Mouse (Mus musculus) liver, embryonic 11.5 days (tissue): ENCODE data around the gene Wnt6. TPM values are rescaled to one million over a fixed set of nuclear protein-coding genes. Genes with fewer than 3 reads are reported as not detected.
A peak's percentile ranks its signal among the peaks of the same experiment; 100 is the strongest.

Source experiments
- ATAC-seq: fragments of 200-750 bp; cut with Nextera tagmentation; replicated peaks from 2 replicates; pipeline ENCODE4 v1.8.0; 2017; ENCODE audit warnings: moderate number of reproducible peaks, mild to moderate bottlenecking, moderate TSS enrichment, moderate library complexity; ENCODE audit not compliant: low FRiP score
- DNase-seq: peaks from one replicate; pipeline ENCODE4 v3.0.0-alpha.2; 2017; ENCODE audit warnings: low spot score
- H3K27ac ChIP-seq: fragments of 300-500 bp; sonication (generic); 2 replicates; pipeline ENCODE4 v1.5.1; 2014; ENCODE audit warnings: mild to moderate bottlenecking, low read depth, low read length, control low read depth
- H3K27me3 ChIP-seq: fragments of 300-500 bp; sonication (generic); replicated peaks from 2 replicates; pipeline ENCODE4 v1.6.1; 2014; ENCODE audit warnings: low read length, mixed read lengths; ENCODE audit not compliant: control insufficient read depth, insufficient read depth
- H3K36me3 ChIP-seq: fragments of 300-500 bp; sonication (generic); 2 replicates; pipeline ENCODE4 v1.6.1; 2014; ENCODE audit warnings: mild to moderate bottlenecking, low read length, moderate library complexity, mixed read lengths; ENCODE audit not compliant: control insufficient read depth, insufficient read depth
- H3K4me1 ChIP-seq: fragments of 300-500 bp; sonication (generic); replicated peaks from 2 replicates; pipeline ENCODE4 v1.6.1; 2014; ENCODE audit warnings: low read length, mixed read lengths; ENCODE audit not compliant: control insufficient read depth, insufficient read depth
- H3K4me2 ChIP-seq: fragments of 300-500 bp; sonication (generic); 2 replicates; pipeline ENCODE4 v1.6.1; 2014; ENCODE audit warnings: mild to moderate bottlenecking, control low read depth, moderate library complexity
- H3K4me3 ChIP-seq: fragments of 300-500 bp; sonication (generic); 2 replicates; pipeline ENCODE4 v1.5.1; 2014; ENCODE audit warnings: low read depth, low read length, control low read depth
- H3K9ac ChIP-seq: fragments of 300-500 bp; sonication (generic); 2 replicates; pipeline ENCODE4 v1.6.1; 2014; ENCODE audit warnings: low read depth, low read length, control low read depth
- H3K9me3 ChIP-seq: fragments of 300-500 bp; sonication (generic); 2 replicates; pipeline ENCODE4 v1.6.1; 2016; ENCODE audit warnings: low read length, inconsistent platforms, mixed read lengths; ENCODE audit not compliant: control insufficient read depth
- WGBS: fragments of 180-500 bp; shearing (Covaris S2); extraction: QIAGEN DNeasy Blood & Tissue Kit; methylation state at CpG from one replicate; pipeline ENCODE4 v1.1.7; 2014; 5-methylcytosine and 5-hydroxymethylcytosine counted together
- polyA plus RNA-seq: library from polyadenylated mRNA; unstranded; fragments of >200 nt; fragmentation: Nextera tagmentation; extraction: Ambion mirVana; gene quantifications from 2 replicates; pipeline ENCODE4 v1.2.1, GENCODE M21; 2014

The Wnt6 gene
- polyA plus RNA-seq, 1 experiment from 2014 or later: 2.4 TPM

GRCm38 (mm10) chr1:74794487-74795144, 22.9 kb downstream of the Wnt6 start:
- Histone ChIP-seq H3K9me3 (no peaks in the 10 kb centered on the region), H3K36me3 (no peaks in the 10 kb centered on the region), H3K4me1 (peaks cover 2% of the 10 kb centered on the region; the same call in 1 of the 2 replicates), H3K4me2 (peak overlapping the region; percentile 33), H3K9ac (no peak overlapping the region), H3K4me3 (no peak overlapping the region), H3K27me3 (peaks cover 100% of the 10 kb centered on the region), H3K27ac (no peak overlapping the region)
- no peak for DNase-seq
- no peak for ATAC-seq
- 2% methylated on average over 35 of the region's 38 CpGs for WGBS

GRCm38 (mm10) chr1:74795145-74795529, 23.4 kb downstream of the Wnt6 start:
- Histone ChIP-seq H3K27me3 (peaks cover 100% of the 10 kb centered on the region), H3K4me1 (peaks cover 2% of the 10 kb centered on the region; the same call in 1 of the 2 replicates), H3K4me2 (no peak overlapping the region; the same call in 1 of the 2 replicates), H3K36me3 (no peaks in the 10 kb centered on the region), H3K9me3 (no peaks in the 10 kb centered on the region), H3K4me3 (no peak overlapping the region), H3K27ac (no peak overlapping the region), H3K9ac (no peak overlapping the region)
- ATAC-seq (no peak), DNase-seq (no peak)
- 3% methylated on average over 7 of the region's 11 CpGs for WGBS

- H3K4me1 ChIP-seq: peaks cover 4% of the 10 kb centered on the region; the same call in 1 of the 2 replicates
- no peak overlapping the region for H3K9ac ChIP-seq
- no peak overlapping the region for H3K4me2 ChIP-seq
- no peak overlapping the region for H3K27ac ChIP-seq
- DNase-seq (no peak), ATAC-seq (no peak)
- 6% methylated on average over 5 of the region's 5 CpGs for WGBS
- H3K27me3 ChIP-seq: peaks cover 100% of the 10 kb centered on the region
- no peak overlapping the region for H3K4me3 ChIP-seq
- H3K36me3 ChIP-seq: no peaks in the 10 kb centered on the region
- H3K9me3 ChIP-seq: no peaks in the 10 kb centered on the region
These were observed 25.8 kb downstream of the Wnt6 start for GRCm38 (mm10) chr1:74797459-74797858.

GRCm38 (mm10) chr1:74800424-74800888, 28.8 kb downstream of the Wnt6 start:
- no peaks in the 10 kb centered on the region for H3K9me3 ChIP-seq
- H3K36me3 ChIP-seq: no peaks in the 10 kb centered on the region
- no peak overlapping the region for H3K27ac ChIP-seq
- H3K27me3 ChIP-seq: peaks cover 100% of the 10 kb centered on the region
- ATAC-seq (no peak), DNase-seq (no peak)
- peaks cover 4% of the 10 kb centered on the region for H3K4me1 ChIP-seq
- no peak overlapping the region for H3K4me3 ChIP-seq
- H3K4me2 ChIP-seq: peak overlapping the region; percentile 47
- no peak overlapping the region for H3K9ac ChIP-seq
- WGBS: 1% methylated on average over 29 of the region's 29 CpGs

- no peak overlapping the region for H3K9ac ChIP-seq
- H3K27me3 ChIP-seq: peaks cover 100% of the 10 kb centered on the region
- no peaks in the 10 kb centered on the region for H3K36me3 ChIP-seq
- ATAC-seq (no peak), DNase-seq (no peak)
- no peak overlapping the region for H3K27ac ChIP-seq
- peaks cover 5% of the 10 kb centered on the region for H3K4me1 ChIP-seq
- H3K9me3 ChIP-seq: no peaks in the 10 kb centered on the region
- H3K4me2 ChIP-seq: no peak overlapping the region
- WGBS: 24% methylated on average over 6 of the region's 6 CpGs
- H3K4me3 ChIP-seq: no peak overlapping the region
These were observed 30.0 kb downstream of the Wnt6 start for GRCm38 (mm10) chr1:74801631-74802140.

- WGBS: 1% methylated on average over 57 of the region's 57 CpGs
These were observed 31.3 kb downstream of the Wnt6 start for GRCm38 (mm10) chr1:74802795-74803656.

GRCm38 (mm10) chr1:74804211-74804870, 32.6 kb downstream of the Wnt6 start:
- Histone ChIP-seq H3K27ac (no peak overlapping the region), H3K4me3 (no peak overlapping the region), H3K4me1 (peaks cover 12% of the 10 kb centered on the region), H3K9me3 (no peaks in the 10 kb centered on the region), H3K4me2 (no peak overlapping the region), H3K27me3 (peaks cover 100% of the 10 kb centered on the region), H3K9ac (no peak overlapping the region), H3K36me3 (no peaks in the 10 kb centered on the region)
- 7% methylated on average over 10 of the region's 10 CpGs for WGBS
- ATAC-seq: no peak
- no peak for DNase-seq

More at GRCm38 (mm10) chr1:74802795-74803656, 31.3 kb downstream of the Wnt6 start:
- Histone ChIP-seq H3K4me3 (peak overlapping the region; percentile 39), H3K36me3 (no peaks in the 10 kb centered on the region), H3K9me3 (no peaks in the 10 kb centered on the region), H3K4me1 (peaks cover 12% of the 10 kb centered on the region), H3K27ac (no peak overlapping the region), H3K27me3 (peaks cover 100% of the 10 kb centered on the region), H3K9ac (no peak overlapping the region), H3K4me2 (peak overlapping the region; percentile 67)
- DNase-seq: peak; percentile 66
- ATAC-seq: peak; percentile 30; the same call in 1 of the 2 replicates

- Histone ChIP-seq H3K27me3 (peaks cover 98% of the 10 kb centered on the region), H3K36me3 (no peaks in the 10 kb centered on the region), H3K27ac (no peak overlapping the region), H3K4me3 (no peak overlapping the region), H3K4me1 (peaks cover 12% of the 10 kb centered on the region), H3K9ac (no peak overlapping the region), H3K4me2 (no peak overlapping the region), H3K9me3 (no peaks in the 10 kb centered on the region)
- ATAC-seq: no peak
- no peak for DNase-seq
- 17% methylated on average over 4 of the region's 4 CpGs for WGBS
These were observed 33.7 kb downstream of the Wnt6 start for GRCm38 (mm10) chr1:74805340-74805835.
